Comparison of ENCODE assay signal across 7 mouse cellular contexts in genomic region chr7:35171867-35172382, GRCm38 (mm10). TPM values are rescaled to one million over a fixed set of nuclear protein-coding genes. Genes with fewer than 3 reads are reported as not detected.
DNase-seq lines count a peak whose midpoint lies in the region; ATAC-seq lines count a peak whose summit lies in the region.

No protein-coding gene starts in this region.

- H3K4me3 ChIP-seq in hindbrain, embryonic 16.5 days (ENCODE audit: low read length), result no peak overlapping the region

- no peak overlapping the region for H3K9ac ChIP-seq in hindbrain, embryonic 16.5 days (ENCODE audit: low read depth, low read length)

- peak; percentile 69 to 86 for DNase-seq in cerebellum, postnatal 25 days
- peak; percentile 85 for DNase-seq in gastrocnemius, adult 18-20 months (ENCODE audit: low spot score)
- DNase-seq in layer of hippocampus, postnatal 25 days (ENCODE audit: extremely low spot score in 1 of 2, low spot score in 1 of 2), result peak; percentile 54 to 85
- DNase-seq in lung, postnatal 36 days, result peak; percentile 93
- peak; percentile 80 for DNase-seq in retina, postnatal 7 days (ENCODE audit: low read depth, low spot score)

- peaks cover 11% of the 10 kb centered on the region; the same call in 1 of the 2 replicates for H3K27me3 ChIP-seq in hindbrain, embryonic 16.5 days (replicated peaks; ENCODE audit: control insufficient read depth, insufficient read depth, low read length)

- WGBS in hindbrain, embryonic 16.5 days, result 2% methylated on average over 16 of the region's 16 CpGs

- H3K9me3 ChIP-seq in hindbrain, embryonic 16.5 days (ENCODE audit: control insufficient read depth, low read length), result no peaks in the 10 kb centered on the region

- no peak overlapping the region for H3K27ac ChIP-seq in hindbrain, embryonic 16.5 days (ENCODE audit: low read depth, low read length)

- ATAC-seq in activated CD4-positive, CD25-positive, alpha-beta regulatory T cell, adult 4 months, result peak; percentile 55
- ATAC-seq in hindbrain, embryonic 16.5 days, result peak; percentile 68

- H3K4me1 ChIP-seq in hindbrain, embryonic 16.5 days (ENCODE audit: control insufficient read depth, insufficient read depth, low read depth, low read length), result peaks cover 3% of the 10 kb centered on the region; the same call in 1 of the 2 replicates

- no peaks in the 10 kb centered on the region for H3K36me3 ChIP-seq in hindbrain, embryonic 16.5 days (ENCODE audit: control insufficient read depth, insufficient read depth, low read length)

- H3K4me2 ChIP-seq in hindbrain, embryonic 16.5 days (ENCODE audit: low read length), result peak overlapping the region; percentile 29; the same call in 1 of the 2 replicates

RNA-seq across cellular contexts. Expression of gene Slc7a10, which starts 14.3 kb away (rescaled TPM):
- polyA plus RNA-seq in activated CD4-positive, CD25-positive, alpha-beta regulatory T cell, adult 4 months (2017; shearing (Covaris generic)), result 1 to 10 TPM; 1.0 to 3.2 TPM
- total RNA-seq in gastrocnemius, adult 18-20 months (2021), result 1 to 10 TPM in 1 of 2 experiments, under 1 TPM in 1; 0.75 to 1.9 TPM
- 32.7 and 45.2 TPM in 2 replicates for polyA plus RNA-seq in hindbrain, embryonic 16.5 days (2015; fragmentation: Nextera tagmentation; extraction: Ambion mirVana)
- total RNA-seq in layer of hippocampus, postnatal 25 days (2021), result 10 to 100 TPM; 49.4 to 52.3 TPM

RNA-seq across cellular contexts. Expression of gene Lrp3, which starts 43.4 kb away (rescaled TPM):
- polyA plus RNA-seq in activated CD4-positive, CD25-positive, alpha-beta regulatory T cell, adult 4 months (2017; shearing (Covaris generic)), result under 1 TPM in 1 of 2 experiments, not detected in 1; 0.85 TPM
- 1 to 10 TPM; 5.8 to 6.1 TPM for total RNA-seq in gastrocnemius, adult 18-20 months (2021)
- polyA plus RNA-seq in hindbrain, embryonic 16.5 days (2015; fragmentation: Nextera tagmentation; extraction: Ambion mirVana), result 25.1 and 25.5 TPM in 2 replicates
- 10 to 100 TPM; 69.7 to 76.6 TPM for total RNA-seq in layer of hippocampus, postnatal 25 days (2021)

RNA-seq across cellular contexts. Expression of gene Cebpa, which starts 52.8 kb away (rescaled TPM):
- 1 to 10 TPM in 1 of 2 experiments, under 1 TPM in 1; 0.81 to 1.2 TPM for polyA plus RNA-seq in activated CD4-positive, CD25-positive, alpha-beta regulatory T cell, adult 4 months (2017; shearing (Covaris generic))
- 1 to 10 TPM; 3.6 to 6.7 TPM for total RNA-seq in gastrocnemius, adult 18-20 months (2021)
- 0.75 and 0.86 TPM in 2 replicates for polyA plus RNA-seq in hindbrain, embryonic 16.5 days (2015; fragmentation: Nextera tagmentation; extraction: Ambion mirVana)
- total RNA-seq in layer of hippocampus, postnatal 25 days (2021), result 10 to 100 TPM; 14.2 to 20.7 TPM

Comparison
In these comparisons a context has a peak if more than half of its experiments do, and no peak if none do; other contexts are left out.
1. RNA of gene Slc7a10, which starts 14.3 kb away (total RNA-seq): 49.4 to 52.3 TPM in layer of hippocampus, postnatal 25 days; 0.75 to 1.9 TPM in gastrocnemius, adult 18-20 months; every median in the first group is over 10 times any median in the second.
2. RNA of gene Lrp3, which starts 43.4 kb away (total RNA-seq): 69.7 to 76.6 TPM in layer of hippocampus, postnatal 25 days; 5.8 to 6.1 TPM in gastrocnemius, adult 18-20 months; every median in the first group is over 10 times any median in the second.
3. Peak in every context shown above with its lines, with median percentiles within 50 percentile points of each other: DNase-seq.